Mouse (Mus musculus) liver, postnatal 0 days (tissue): ENCODE data around the gene Tmem179b.

Experiments used
- CTCF ChIP-seq: sonication (generic); IDR thresholded peaks from 2 replicates; pipeline ENCODE4 v1.5.1; 2016; ENCODE audit warnings: antibody characterized with exemption, low read depth
- EP300 ChIP-seq: IDR thresholded peaks from 2 replicates; pipeline ENCODE4 v1.6.1; 2016; ENCODE audit warnings: antibody characterized with exemption, low read depth, mild to moderate bottlenecking

DNA sequence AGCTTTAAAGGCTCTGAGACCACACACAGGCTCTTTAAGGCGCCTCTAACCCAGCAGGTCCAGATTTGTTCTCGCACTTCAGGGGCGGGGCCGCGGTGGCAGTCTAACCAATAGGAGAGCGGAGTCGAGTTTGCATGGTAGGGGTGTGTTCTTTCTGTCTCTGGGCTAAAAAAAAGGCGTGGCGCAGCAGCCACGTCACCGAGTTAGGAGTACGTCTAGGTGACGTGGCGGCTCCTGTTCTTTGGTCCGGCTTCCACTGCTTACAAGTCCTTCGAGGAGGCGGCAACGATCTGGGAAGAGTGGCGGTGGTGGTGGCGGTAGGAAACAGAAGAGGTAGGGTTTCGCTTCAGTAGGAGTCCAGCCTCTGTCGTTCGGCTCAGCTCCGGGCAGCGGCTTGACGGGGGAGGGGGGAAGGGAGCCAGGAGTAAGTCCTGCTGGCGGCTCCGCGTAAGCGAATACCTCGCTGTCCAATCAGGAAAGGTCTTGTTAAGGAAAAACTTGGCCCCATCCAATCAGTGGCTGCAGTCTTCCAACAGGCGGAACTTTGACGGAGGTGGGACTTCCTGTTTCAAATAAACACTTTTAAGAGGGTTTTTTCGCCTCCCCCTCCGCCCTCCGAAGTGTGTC is 32.9 kb downstream of the Tmem179b start, which contains the start of gene Stx5a:
- TF ChIP-seq CTCF (0 out of 2 replicates have a peak, but pooled peaks have one; percentile 15), EP300 (peak; percentile 78; the same call in 1 of the 2 replicates)
